Mouse (Mus musculus) stomach, embryonic 15.5 days (tissue): ENCODE measurements around the gene Zfp821. TPM values are rescaled to one million over a fixed set of nuclear protein-coding genes. Genes with fewer than 3 reads are reported as not detected.

Experiments used
- ATAC-seq: fragments of 200-750 bp; cut with Nextera tagmentation; 2 replicates; pipeline ENCODE4 v1.8.0; 2017; ENCODE audit warnings: low read depth, moderate number of reproducible peaks, moderate TSS enrichment; ENCODE audit not compliant: insufficient read depth, low FRiP score
- H3K27ac ChIP-seq: fragments of 300-500 bp; sonication (generic); 2 replicates; pipeline ENCODE4 v1.5.1; 2015; ENCODE audit warnings: mild to moderate bottlenecking, inconsistent platforms
- H3K27me3 ChIP-seq: fragments of 300-500 bp; sonication (generic); replicated peaks from 2 replicates; pipeline ENCODE4 v1.6.1; 2015; ENCODE audit warnings: inconsistent platforms
- H3K36me3 ChIP-seq: fragments of 300-500 bp; sonication (generic); 2 replicates; pipeline ENCODE4 v1.6.1; 2015; ENCODE audit warnings: inconsistent platforms
- H3K4me1 ChIP-seq: fragments of 300-500 bp; sonication (generic); 2 replicates; pipeline ENCODE4 v1.6.1; 2015; ENCODE audit warnings: inconsistent platforms
- H3K4me2 ChIP-seq: fragments of 300-500 bp; sonication (generic); 2 replicates; pipeline ENCODE4 v1.6.1; 2015; ENCODE audit warnings: mild to moderate bottlenecking, inconsistent platforms
- H3K4me3 ChIP-seq: fragments of 300-500 bp; sonication (generic); replicated peaks from 2 replicates; pipeline ENCODE4 v1.5.1; 2015; ENCODE audit warnings: inconsistent platforms
- H3K9ac ChIP-seq: fragments of 300-500 bp; sonication (generic); 2 replicates; pipeline ENCODE4 v1.6.1; 2015; ENCODE audit warnings: inconsistent platforms
- H3K9me3 ChIP-seq: fragments of 300-500 bp; sonication (generic); 2 replicates; pipeline ENCODE4 v1.6.1; 2016; ENCODE audit warnings: inconsistent platforms
- WGBS: fragments of 180-500 bp; shearing (Covaris S2); methylation state at CpG from one replicate; pipeline ENCODE4 v1.1.7; 2015; 5-methylcytosine and 5-hydroxymethylcytosine counted together
- polyA plus RNA-seq: library from polyadenylated mRNA; unstranded; fragments of >200 nt; fragmentation: Nextera tagmentation; extraction: Ambion mirVana; gene quantifications from 2 replicates; pipeline ENCODE4 v1.2.1, GENCODE M21; 2015

Zfp821 gene
- polyA plus RNA-seq, 1 experiment from 2014 or later = 21.4 TPM

GRCm38 (mm10) chr8:109693146-109693900 is 12.0 kb upstream of the Zfp821 start, which contains the start of gene Ist1:
Gene Ist1 (minus strand): TSS chr8:109693260.
- H3K27me3 ChIP-seq = no peaks in the 10 kb centered on the region
- peaks cover 10% of the 10 kb centered on the region for H3K4me1 ChIP-seq
- H3K9me3 ChIP-seq = no peaks in the 10 kb centered on the region
- H3K36me3 ChIP-seq = no peaks in the 10 kb centered on the region
- ATAC-seq = peak; percentile 98
- H3K4me2 ChIP-seq = peak within 1 kb of the TSS; percentile 71
- peak within 1 kb of the TSS; percentile 77 for H3K27ac ChIP-seq
- H3K4me3 ChIP-seq = peak within 1 kb of the TSS; percentile 99
- under 1% methylated on average over 57 of the region's 57 CpGs for WGBS
- peak within 1 kb of the TSS; percentile 92 for H3K9ac ChIP-seq

GRCm38 (mm10) chr8:109694154-109694553 is 11.2 kb upstream of the Zfp821 start:
- 55% methylated on average over 6 of the region's 6 CpGs for WGBS
- H3K27ac ChIP-seq = no peak overlapping the region
- H3K36me3 ChIP-seq = no peaks in the 10 kb centered on the region
- peak overlapping the region; percentile 99; the same call in 1 of the 2 replicates for H3K4me3 ChIP-seq
- peaks cover 10% of the 10 kb centered on the region for H3K4me1 ChIP-seq
- H3K4me2 ChIP-seq = peak overlapping the region; percentile 71; the same call in 1 of the 2 replicates
- H3K27me3 ChIP-seq = no peaks in the 10 kb centered on the region
- no peak for ATAC-seq
- H3K9ac ChIP-seq = no peak overlapping the region
- H3K9me3 ChIP-seq = no peaks in the 10 kb centered on the region

GRCm38 (mm10) chr8:109697754-109698153 is 7.6 kb upstream of the Zfp821 start:
- H3K9ac ChIP-seq = no peak overlapping the region
- H3K27me3 ChIP-seq = no peaks in the 10 kb centered on the region

GRCm38 (mm10) chr8:109698477-109698876 is 6.9 kb upstream of the Zfp821 start:
- ATAC-seq = no peak
- H3K9ac ChIP-seq = no peak overlapping the region
- no peak overlapping the region for H3K27ac ChIP-seq
- H3K4me1 ChIP-seq = peaks cover 4% of the 10 kb centered on the region; the same call in 1 of the 2 replicates
- H3K4me3 ChIP-seq = no peak overlapping the region
- WGBS = 77% methylated on average over 3 of the region's 3 CpGs
- no peaks in the 10 kb centered on the region for H3K27me3 ChIP-seq
- H3K4me2 ChIP-seq = no peak overlapping the region
- H3K36me3 ChIP-seq = no peaks in the 10 kb centered on the region
- no peaks in the 10 kb centered on the region for H3K9me3 ChIP-seq

More at GRCm38 (mm10) chr8:109697754-109698153, 7.6 kb upstream of the Zfp821 start:
- Histone ChIP-seq H3K9me3 (no peaks in the 10 kb centered on the region), H3K4me2 (no peak overlapping the region), H3K36me3 (no peaks in the 10 kb centered on the region), H3K4me3 (no peak overlapping the region), H3K27ac (no peak overlapping the region), H3K4me1 (peaks cover 4% of the 10 kb centered on the region; the same call in 1 of the 2 replicates)
- 84% methylated on average over 1 of the region's 1 CpGs for WGBS
- ATAC-seq = no peak

- peaks cover 22% of the 10 kb centered on the region for H3K4me1 ChIP-seq
- 5% methylated on average over 24 of the region's 24 CpGs for WGBS
- no peak overlapping the region for H3K9ac ChIP-seq
- peak overlapping the region; percentile 81 for H3K4me2 ChIP-seq
- H3K27ac ChIP-seq = peak overlapping the region; percentile 80
- no peaks in the 10 kb centered on the region for H3K27me3 ChIP-seq
- no peaks in the 10 kb centered on the region for H3K9me3 ChIP-seq
- no peak; the same call in 1 of the 2 replicates for ATAC-seq
- H3K36me3 ChIP-seq = 0 out of 2 replicates have a peak, but pooled peaks cover 11% of the 10 kb centered on the region
- peak overlapping the region; percentile 98 for H3K4me3 ChIP-seq
These were observed 604 bp upstream of the Zfp821 start for GRCm38 (mm10) chr8:109704565-109705319.

GRCm38 (mm10) chr8:109706076-109706873 is 929 bp downstream of the Zfp821 start:
- Histone ChIP-seq H3K9ac (peak overlapping the region; percentile 98), H3K4me2 (peak overlapping the region; percentile 81), H3K36me3 (peaks cover 21% of the 10 kb centered on the region), H3K27me3 (no peaks in the 10 kb centered on the region), H3K27ac (peak overlapping the region; percentile 57), H3K4me1 (peaks cover 22% of the 10 kb centered on the region), H3K4me3 (peak overlapping the region; percentile 98), H3K9me3 (no peaks in the 10 kb centered on the region)
- under 1% methylated on average over 25 of the region's 30 CpGs for WGBS
- peak; percentile 20; the same call in 1 of the 2 replicates for ATAC-seq

GRCm38 (mm10) chr8:109706874-109707237 is 1.5 kb downstream of the Zfp821 start:
- Histone ChIP-seq H3K9me3 (no peaks in the 10 kb centered on the region), H3K4me1 (peaks cover 22% of the 10 kb centered on the region), H3K9ac (no peak overlapping the region), H3K4me2 (peak overlapping the region; percentile 81), H3K36me3 (peaks cover 26% of the 10 kb centered on the region), H3K4me3 (peak overlapping the region; percentile 98), H3K27me3 (no peaks in the 10 kb centered on the region), H3K27ac (no peak overlapping the region)
- 14% methylated on average over 2 of the region's 2 CpGs for WGBS
- no peak for ATAC-seq

GRCm38 (mm10) chr8:109707921-109708320 is 2.6 kb downstream of the Zfp821 start:
- no peak overlapping the region for H3K9ac ChIP-seq
- no peak overlapping the region for H3K4me2 ChIP-seq
- H3K27ac ChIP-seq = no peak overlapping the region
- H3K9me3 ChIP-seq = no peaks in the 10 kb centered on the region
- peaks cover 22% of the 10 kb centered on the region for H3K4me1 ChIP-seq
- ATAC-seq = no peak
- no peaks in the 10 kb centered on the region for H3K27me3 ChIP-seq
- peaks cover 36% of the 10 kb centered on the region for H3K36me3 ChIP-seq
- 92% methylated on average over 4 of the region's 4 CpGs for WGBS
- no peak overlapping the region for H3K4me3 ChIP-seq

GRCm38 (mm10) chr8:109712521-109712920 is 7.2 kb downstream of the Zfp821 start:
- no peaks in the 10 kb centered on the region for H3K9me3 ChIP-seq
- H3K9ac ChIP-seq = no peak overlapping the region
- H3K27me3 ChIP-seq = no peaks in the 10 kb centered on the region
- H3K27ac ChIP-seq = no peak overlapping the region
- peaks cover 52% of the 10 kb centered on the region for H3K36me3 ChIP-seq
- 69% methylated on average over 1 of the region's 1 CpGs for WGBS
- peaks cover 2% of the 10 kb centered on the region; the same call in 1 of the 2 replicates for H3K4me1 ChIP-seq
- no peak for ATAC-seq
- no peak overlapping the region for H3K4me2 ChIP-seq
- H3K4me3 ChIP-seq = no peak overlapping the region

- no peak overlapping the region for H3K9ac ChIP-seq
- no peaks in the 10 kb centered on the region for H3K9me3 ChIP-seq
- H3K27me3 ChIP-seq = no peaks in the 10 kb centered on the region
- no peaks in the 10 kb centered on the region for H3K4me1 ChIP-seq
- ATAC-seq = no peak
- peaks cover 60% of the 10 kb centered on the region for H3K36me3 ChIP-seq
- no peak overlapping the region for H3K4me2 ChIP-seq
- no peak overlapping the region for H3K27ac ChIP-seq
- H3K4me3 ChIP-seq = no peak overlapping the region
- 88% methylated on average over 5 of the region's 5 CpGs for WGBS
These were observed 9.6 kb downstream of the Zfp821 start for GRCm38 (mm10) chr8:109714961-109715360.

- WGBS = 88% methylated on average over 3 of the region's 3 CpGs
- no peak for ATAC-seq
- Histone ChIP-seq H3K27ac (no peak overlapping the region), H3K27me3 (no peaks in the 10 kb centered on the region), H3K36me3 (peaks cover 46% of the 10 kb centered on the region), H3K9me3 (no peaks in the 10 kb centered on the region), H3K4me3 (no peak overlapping the region), H3K9ac (no peak overlapping the region), H3K4me2 (no peak overlapping the region), H3K4me1 (no peaks in the 10 kb centered on the region)
These were observed 19.8 kb downstream of the Zfp821 start for GRCm38 (mm10) chr8:109725106-109725505.
